Mouse (Mus musculus) midbrain, embryonic 16.5 days (tissue): Measurements from ENCODE around the gene Mrgprd. TPM values are rescaled to one million over a fixed set of nuclear protein-coding genes. Genes with fewer than 3 reads are reported as not detected.

Source experiments
- ATAC-seq: fragments of 200-750 bp; cut with Nextera tagmentation; 2 replicates; pipeline ENCODE4 v1.8.0; 2017; ENCODE audit warnings: moderate TSS enrichment
- H3K27ac ChIP-seq: fragments of 300-500 bp; sonication (generic); 2 replicates; pipeline ENCODE4 v1.5.1; 2014; ENCODE audit warnings: mild to moderate bottlenecking, low read length, mixed read lengths
- H3K27me3 ChIP-seq: fragments of 300-500 bp; sonication (generic); 2 replicates; pipeline ENCODE4 v1.6.1; 2014; ENCODE audit warnings: low read depth, low read length, mixed read lengths; ENCODE audit not compliant: control insufficient read depth, insufficient read depth
- H3K36me3 ChIP-seq: fragments of 300-500 bp; sonication (generic); 2 replicates; pipeline ENCODE4 v1.6.1; 2014; ENCODE audit warnings: mild to moderate bottlenecking, low read length, moderate library complexity, mixed read lengths; ENCODE audit not compliant: control insufficient read depth, insufficient read depth
- H3K4me1 ChIP-seq: fragments of 300-500 bp; sonication (generic); 2 replicates; pipeline ENCODE4 v1.6.1; 2014; ENCODE audit warnings: mild to moderate bottlenecking, low read length, mixed read lengths; ENCODE audit not compliant: control insufficient read depth, insufficient read depth
- H3K4me2 ChIP-seq: fragments of 300-500 bp; sonication (generic); 2 replicates; pipeline ENCODE4 v1.6.1; 2014; ENCODE audit warnings: mild to moderate bottlenecking, low read length, mixed read lengths
- H3K4me3 ChIP-seq: fragments of 300-500 bp; sonication (generic); 2 replicates; pipeline ENCODE4 v1.5.1; 2014; ENCODE audit warnings: low read depth, mild to moderate bottlenecking, low read length, moderate library complexity, mixed read lengths
- H3K9ac ChIP-seq: fragments of 300-500 bp; sonication (generic); 2 replicates; pipeline ENCODE4 v1.6.1; 2014; ENCODE audit warnings: low read depth, low read length, mixed read lengths
- H3K9me3 ChIP-seq: fragments of 300-500 bp; sonication (generic); replicated peaks from 2 replicates; pipeline ENCODE4 v1.6.1; 2014; ENCODE audit warnings: mild to moderate bottlenecking, low read length, mixed read lengths; ENCODE audit not compliant: control insufficient read depth, poor library complexity, severe bottlenecking
- WGBS: fragments of 180-500 bp; shearing (Covaris S2); extraction: QIAGEN DNeasy Blood & Tissue Kit; methylation state at CpG from one replicate; pipeline ENCODE4 v1.1.7; 2014; 5-methylcytosine and 5-hydroxymethylcytosine counted together
- polyA plus RNA-seq: library from polyadenylated mRNA; unstranded; fragments of >200 nt; fragmentation: Nextera tagmentation; extraction: Ambion mirVana; gene quantifications from 2 replicates; pipeline ENCODE4 v1.2.1, GENCODE M21; 2015

The Mrgprd gene
- polyA plus RNA-seq, 1 experiment from 2014 or later: not detected

DNA sequence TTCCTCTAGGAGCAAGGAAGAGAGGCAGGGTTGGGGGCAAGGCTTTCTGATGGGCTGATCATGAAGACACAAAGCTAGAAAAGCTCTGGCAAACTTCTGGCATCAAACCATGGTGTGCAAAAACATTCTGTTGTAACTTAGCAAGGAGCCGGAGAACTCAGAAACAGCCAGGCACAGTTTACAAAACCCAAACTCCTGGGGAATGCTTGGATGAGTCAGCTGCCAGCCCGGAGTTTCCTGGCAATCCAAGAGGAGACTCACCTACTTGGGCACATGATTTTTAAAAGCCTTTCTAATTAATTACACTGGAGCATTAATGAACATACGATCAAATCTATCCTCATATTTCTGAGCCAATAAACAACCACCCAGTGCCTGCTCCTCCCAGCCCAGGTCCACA lies 2.5 kb upstream of the Mrgprd start:
- Histone ChIP-seq H3K27me3 (no peaks in the 10 kb centered on the region), H3K4me3 (no peak overlapping the region), H3K9ac (no peak overlapping the region), H3K4me1 (no peaks in the 10 kb centered on the region), H3K4me2 (no peak overlapping the region), H3K27ac (no peak overlapping the region), H3K36me3 (no peaks in the 10 kb centered on the region), H3K9me3 (no peaks in the 10 kb centered on the region)
- ATAC-seq: no peak
- WGBS: 86% methylated on average over 3 of the region's 3 CpGs

DNA sequence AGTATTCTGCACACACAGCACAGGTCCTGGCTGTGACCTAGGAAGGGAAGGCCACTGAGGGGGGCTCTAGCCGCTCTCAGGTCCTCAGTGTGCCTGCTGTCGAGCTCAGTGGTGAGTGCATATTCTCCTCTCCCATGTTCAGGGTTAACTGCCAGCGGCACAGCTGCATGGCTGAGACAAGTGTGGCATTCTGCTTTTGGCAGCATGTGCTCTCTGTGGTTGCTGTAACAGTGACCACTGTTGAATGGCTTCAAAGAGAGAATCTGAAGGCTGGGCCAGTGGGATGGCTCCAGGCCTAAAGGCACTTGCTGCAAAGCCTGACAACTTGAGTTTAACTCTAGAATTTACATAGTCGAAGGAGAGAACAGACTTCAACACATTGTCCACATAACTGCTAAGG lies 2.9 kb downstream of the Mrgprd start:
- WGBS: 72% methylated on average over 4 of the region's 4 CpGs
- Histone ChIP-seq H3K9me3 (no peaks in the 10 kb centered on the region), H3K4me3 (no peak overlapping the region), H3K27me3 (no peaks in the 10 kb centered on the region), H3K4me2 (no peak overlapping the region), H3K9ac (no peak overlapping the region), H3K4me1 (no peaks in the 10 kb centered on the region), H3K27ac (no peak overlapping the region), H3K36me3 (no peaks in the 10 kb centered on the region)
- no peak for ATAC-seq

DNA sequence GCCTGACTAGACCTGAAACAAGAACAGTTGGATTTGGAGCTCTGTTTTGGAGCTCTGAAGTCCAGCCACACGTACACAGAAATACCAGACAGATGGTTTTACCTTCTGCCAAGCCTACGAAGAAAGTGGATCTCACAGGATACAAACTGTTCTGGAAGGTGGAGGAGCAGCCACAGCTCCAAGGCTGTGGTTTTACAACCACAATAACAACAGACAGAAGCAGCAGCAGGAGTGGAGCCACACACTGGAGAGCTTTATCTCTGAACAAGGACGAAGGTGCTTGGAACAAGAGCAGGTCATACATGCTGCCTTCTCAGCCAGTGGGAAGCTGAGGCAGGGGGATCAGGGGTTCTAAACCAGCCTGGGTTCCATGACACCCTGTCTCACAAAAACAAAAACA lies 4.8 kb downstream of the Mrgprd start:
- H3K36me3 ChIP-seq: no peaks in the 10 kb centered on the region
- H3K4me3 ChIP-seq: no peak overlapping the region
- no peaks in the 10 kb centered on the region for H3K4me1 ChIP-seq
- no peak overlapping the region for H3K27ac ChIP-seq
- 78% methylated on average over 3 of the region's 3 CpGs for WGBS
- H3K4me2 ChIP-seq: no peak overlapping the region
- ATAC-seq: no peak
- H3K9me3 ChIP-seq: 0 out of 2 replicates have a peak, but pooled peaks cover 2% of the 10 kb centered on the region
- H3K27me3 ChIP-seq: no peaks in the 10 kb centered on the region
- no peak overlapping the region for H3K9ac ChIP-seq

DNA sequence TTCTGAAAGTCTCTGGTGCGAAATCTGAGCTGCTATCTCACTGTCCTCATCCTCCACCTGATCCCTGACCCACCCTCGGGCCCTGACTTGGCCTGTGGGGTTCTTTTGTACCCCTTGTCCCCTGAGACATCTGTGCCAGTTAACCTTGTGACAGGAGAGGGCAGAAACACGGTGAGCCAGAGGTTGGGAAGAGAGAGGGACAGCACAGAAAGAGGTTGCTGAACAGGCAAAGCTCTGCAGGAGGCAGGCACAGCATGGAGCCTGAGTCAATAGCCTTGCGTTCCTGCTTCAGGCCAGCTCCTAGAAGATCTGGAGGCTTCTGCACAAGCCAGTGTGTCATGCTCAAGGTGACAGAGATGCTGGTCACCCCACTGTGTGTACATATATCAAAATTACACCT lies 9.0 kb downstream of the Mrgprd start:
- Histone ChIP-seq H3K4me1 (no peaks in the 10 kb centered on the region), H3K9ac (no peak overlapping the region), H3K36me3 (no peaks in the 10 kb centered on the region), H3K4me3 (no peak overlapping the region), H3K9me3 (0 out of 2 replicates have a peak, but pooled peaks cover 2% of the 10 kb centered on the region), H3K27me3 (no peaks in the 10 kb centered on the region), H3K27ac (no peak overlapping the region), H3K4me2 (no peak overlapping the region)
- WGBS: 30% methylated on average over 4 of the region's 4 CpGs
- ATAC-seq: no peak

DNA sequence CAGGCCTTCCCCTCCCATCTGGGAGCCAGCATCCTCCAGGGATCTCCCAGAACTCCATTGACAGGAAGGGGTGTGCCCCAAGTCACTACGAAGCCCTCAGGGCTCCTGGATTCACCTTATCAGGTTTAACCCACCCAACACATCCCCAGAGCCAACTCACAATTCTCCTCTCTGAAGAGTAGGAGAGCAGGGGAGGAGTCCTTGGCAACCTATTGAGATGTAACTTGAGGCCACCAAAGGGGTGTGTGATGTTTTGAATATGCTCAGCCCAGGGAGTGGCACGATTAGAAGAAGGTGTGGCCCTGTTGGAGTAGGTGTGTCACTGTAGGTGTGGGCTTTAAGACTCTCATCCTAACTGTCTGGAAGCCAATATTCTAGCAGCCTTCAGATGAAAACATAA lies 11.1 kb downstream of the Mrgprd start:
- 0 out of 2 replicates have a peak, but pooled peaks cover 2% of the 10 kb centered on the region for H3K9me3 ChIP-seq
- H3K4me3 ChIP-seq: no peak overlapping the region
- WGBS: 60% methylated on average over 2 of the region's 2 CpGs
- H3K4me1 ChIP-seq: no peaks in the 10 kb centered on the region
- no peak overlapping the region for H3K27ac ChIP-seq
- H3K4me2 ChIP-seq: no peak overlapping the region
- ATAC-seq: no peak
- no peak overlapping the region for H3K9ac ChIP-seq
- H3K27me3 ChIP-seq: no peaks in the 10 kb centered on the region
- no peaks in the 10 kb centered on the region for H3K36me3 ChIP-seq

DNA sequence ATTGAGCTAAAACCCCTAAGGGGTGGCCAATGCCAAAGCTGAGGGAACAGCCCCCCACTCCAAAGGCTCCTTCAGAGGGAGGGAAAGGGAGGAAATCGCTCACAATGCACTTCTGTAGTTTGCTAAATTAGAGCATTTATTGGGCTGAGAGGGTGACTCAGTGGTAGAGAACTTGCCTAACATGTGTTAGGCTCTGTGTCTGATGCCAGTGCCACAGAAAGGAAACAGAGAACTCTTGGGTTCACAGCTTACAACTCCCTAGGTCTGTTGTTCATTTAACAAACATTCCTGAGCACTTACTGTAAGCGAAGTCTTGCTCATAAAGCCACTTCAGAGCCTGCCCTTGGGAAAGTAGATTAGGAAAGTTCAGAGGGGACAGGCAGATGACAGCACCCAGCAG lies 15.3 kb downstream of the Mrgprd start:
- H3K27me3 ChIP-seq: no peaks in the 10 kb centered on the region
- ATAC-seq: no peak
- WGBS: 94% methylated on average over 2 of the region's 2 CpGs
- no peaks in the 10 kb centered on the region for H3K36me3 ChIP-seq
- H3K9ac ChIP-seq: no peak overlapping the region
- H3K27ac ChIP-seq: no peak overlapping the region
- H3K4me1 ChIP-seq: no peaks in the 10 kb centered on the region
- H3K4me3 ChIP-seq: no peak overlapping the region
- no peak overlapping the region for H3K4me2 ChIP-seq
- H3K9me3 ChIP-seq: no peaks in the 10 kb centered on the region

DNA sequence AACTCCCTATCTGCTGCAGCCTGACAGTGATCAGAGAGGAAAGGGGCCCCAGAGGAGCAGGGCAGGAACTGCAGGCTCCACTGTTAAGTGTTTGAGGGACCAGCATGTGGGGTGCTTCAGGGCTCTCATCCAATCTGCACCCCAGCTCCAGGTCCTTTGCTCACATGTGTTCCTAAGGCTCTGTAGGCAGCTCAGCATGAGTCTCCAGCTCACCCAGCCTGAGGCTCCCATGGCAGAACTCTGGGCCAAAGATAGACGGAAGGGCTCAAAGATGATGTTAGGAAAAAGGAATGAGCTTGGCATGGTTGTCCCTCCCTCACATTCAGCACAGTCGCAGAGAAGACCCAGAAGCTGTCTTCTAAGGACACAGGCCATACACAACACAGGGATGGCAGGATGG lies 16.0 kb downstream of the Mrgprd start:
- no peaks in the 10 kb centered on the region for H3K36me3 ChIP-seq
- no peak overlapping the region for H3K27ac ChIP-seq
- no peak overlapping the region for H3K4me2 ChIP-seq
- WGBS: 95% methylated on average over 2 of the region's 2 CpGs
- H3K4me1 ChIP-seq: no peaks in the 10 kb centered on the region
- ATAC-seq: no peak
- no peaks in the 10 kb centered on the region for H3K9me3 ChIP-seq
- H3K9ac ChIP-seq: no peak overlapping the region
- no peaks in the 10 kb centered on the region for H3K27me3 ChIP-seq
- H3K4me3 ChIP-seq: no peak overlapping the region

DNA sequence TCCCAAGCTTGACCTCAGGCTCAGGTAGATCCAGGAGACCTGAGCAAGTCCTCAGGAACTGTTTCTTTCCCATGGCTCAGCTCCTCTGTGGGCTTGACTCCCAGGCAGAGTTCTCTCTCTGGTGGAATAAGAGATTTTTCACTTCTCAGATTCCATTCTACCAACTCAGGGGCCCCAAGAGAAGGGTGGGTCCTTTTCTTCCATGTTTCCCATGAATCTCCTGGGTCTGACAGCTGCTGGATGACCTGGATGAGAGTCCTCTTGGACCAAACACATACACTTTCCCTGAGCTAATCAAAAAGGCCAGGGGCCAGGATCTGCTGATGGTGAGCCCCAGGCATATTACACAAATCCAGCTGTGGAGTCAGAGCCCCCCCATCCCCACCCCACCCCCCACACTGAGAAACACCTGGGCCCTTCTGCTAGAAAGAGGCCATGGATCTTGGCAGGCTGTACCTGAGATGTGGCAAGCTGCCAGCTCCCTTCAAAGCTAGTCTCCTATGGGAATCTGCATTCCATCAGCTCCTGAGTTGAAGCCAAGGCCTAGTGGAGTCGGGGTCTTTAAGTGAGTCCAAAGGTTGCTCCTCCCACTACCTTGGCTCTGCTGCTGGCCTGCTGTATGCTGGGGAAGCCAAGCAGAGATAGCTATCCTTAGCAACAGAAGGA lies 17.9 kb downstream of the Mrgprd start:
- 78% methylated on average over 1 of the region's 1 CpGs for WGBS
- Histone ChIP-seq H3K4me1 (no peaks in the 10 kb centered on the region), H3K9ac (no peak overlapping the region), H3K4me2 (no peak overlapping the region), H3K36me3 (no peaks in the 10 kb centered on the region), H3K4me3 (no peak overlapping the region), H3K9me3 (no peaks in the 10 kb centered on the region), H3K27me3 (no peaks in the 10 kb centered on the region), H3K27ac (no peak overlapping the region)
- ATAC-seq: no peak

DNA sequence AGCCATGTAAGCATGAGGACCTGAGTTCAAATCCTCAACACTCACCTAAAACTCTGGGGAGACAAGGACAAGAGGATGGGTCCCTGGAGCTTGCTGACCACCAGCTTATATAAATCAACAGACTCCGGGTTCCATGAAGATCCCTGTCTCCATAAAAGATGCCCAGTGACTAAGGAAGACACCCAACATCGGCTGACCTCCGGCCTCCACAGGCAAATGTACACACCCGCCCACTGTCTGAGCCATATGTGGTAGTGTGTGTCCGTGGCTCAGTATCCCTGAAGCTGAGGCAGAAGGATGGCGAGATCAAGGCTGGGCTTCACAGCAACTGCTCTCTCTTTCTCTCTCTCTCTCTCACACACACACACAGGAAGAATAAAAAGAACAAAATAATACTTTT lies 19.3 kb downstream of the Mrgprd start:
- H3K9me3 ChIP-seq: no peaks in the 10 kb centered on the region

More for the DNA sequence above, 19.3 kb downstream of the Mrgprd start:
- ATAC-seq: no peak
- no peak overlapping the region for H3K4me3 ChIP-seq
- 81% methylated on average over 6 of the region's 6 CpGs for WGBS
- no peak overlapping the region for H3K27ac ChIP-seq
- no peaks in the 10 kb centered on the region for H3K27me3 ChIP-seq
- H3K4me2 ChIP-seq: no peak overlapping the region
- no peaks in the 10 kb centered on the region for H3K4me1 ChIP-seq
- H3K36me3 ChIP-seq: no peaks in the 10 kb centered on the region
- no peak overlapping the region for H3K9ac ChIP-seq
